Mouse (Mus musculus): ENCODE data around the gene Clybl. TPM values are rescaled to one million over a fixed set of nuclear protein-coding genes. Genes with fewer than 3 reads are reported as not detected.

Clybl gene
- polyA plus RNA-seq, 1 experiment from 2014 or later, result 22.1 TPM

DNA sequence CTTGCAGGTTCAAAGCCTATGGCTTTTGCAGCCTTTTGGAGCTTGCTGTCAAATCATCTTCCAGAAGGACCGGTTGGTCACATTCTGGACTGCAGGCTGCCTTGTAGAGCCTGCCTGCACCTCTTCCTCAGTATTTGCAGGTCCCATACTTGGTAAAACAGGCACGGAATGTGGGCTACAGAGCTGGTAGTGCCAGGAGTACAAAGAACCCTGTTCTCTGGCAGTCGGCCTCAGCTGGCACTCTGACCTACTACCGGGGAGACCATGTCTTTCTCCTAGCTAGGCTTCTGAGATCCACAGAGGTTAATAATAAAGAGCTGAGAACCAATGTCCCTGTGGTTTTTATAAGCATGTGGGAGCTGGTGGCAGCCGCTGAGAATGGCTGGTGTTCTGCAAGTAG is 8.4 kb downstream of the Clybl start:
- H3K4me2 ChIP-seq (ENCODE audit: low read depth, low read length), result no peak overlapping the region
- H3K27me3 ChIP-seq (ENCODE audit: control insufficient read depth, insufficient read depth, low read depth, low read length), result no peaks in the 10 kb centered on the region
- no peak for ATAC-seq (ENCODE audit: low read depth)
- H3K4me1 ChIP-seq (ENCODE audit: control insufficient read depth, low read depth, low read length), result no peaks in the 10 kb centered on the region; the same call in 1 of the 2 replicates
- H3K27ac ChIP-seq (ENCODE audit: low read length), result no peak overlapping the region
- H3K4me3 ChIP-seq (ENCODE audit: low read depth, low read length), result no peak overlapping the region
- no peaks in the 10 kb centered on the region for H3K36me3 ChIP-seq (ENCODE audit: control insufficient read depth, insufficient read depth)
- 68% methylated on average over 5 of the region's 5 CpGs for WGBS (ENCODE audit: insufficient replicate concordance)
- no peak overlapping the region for H3K9ac ChIP-seq (ENCODE audit: low read depth, low read length)
- H3K9me3 ChIP-seq (replicated peaks; ENCODE audit: control insufficient read depth, low read length), result no peaks in the 10 kb centered on the region

DNA sequence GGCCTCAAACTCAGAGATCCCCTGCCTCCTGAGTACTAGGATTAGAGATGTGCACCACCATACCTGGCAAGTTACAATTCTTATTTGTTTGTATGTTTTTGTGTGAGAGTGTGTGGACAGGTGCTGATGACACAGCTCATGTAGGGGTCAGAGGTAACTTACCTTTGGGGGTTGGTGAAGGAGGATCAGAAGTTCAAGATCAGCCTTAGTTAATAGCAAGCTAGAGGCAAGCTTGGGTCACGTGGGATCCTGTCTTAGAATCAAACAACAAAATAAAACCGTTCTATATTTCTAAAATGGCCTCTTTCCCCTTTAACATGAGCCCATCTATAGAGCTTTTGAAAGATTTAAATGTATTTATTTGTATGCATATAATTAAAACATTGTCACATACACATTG is 9.0 kb downstream of the Clybl start:
- Histone ChIP-seq H3K4me1 (ENCODE audit: control insufficient read depth, low read depth, low read length) (no peaks in the 10 kb centered on the region; the same call in 1 of the 2 replicates), H3K27me3 (ENCODE audit: control insufficient read depth, insufficient read depth, low read depth, low read length) (no peaks in the 10 kb centered on the region), H3K4me3 (ENCODE audit: low read depth, low read length) (no peak overlapping the region), H3K4me2 (ENCODE audit: low read depth, low read length) (no peak overlapping the region), H3K36me3 (ENCODE audit: control insufficient read depth, insufficient read depth) (no peaks in the 10 kb centered on the region), H3K9me3 (replicated peaks; ENCODE audit: control insufficient read depth, low read length) (no peaks in the 10 kb centered on the region), H3K9ac (ENCODE audit: low read depth, low read length) (no peak overlapping the region), H3K27ac (ENCODE audit: low read length) (no peak overlapping the region)
- ATAC-seq (ENCODE audit: low read depth), result no peak
- WGBS (ENCODE audit: insufficient replicate concordance), result 12% methylated on average over 2 of the region's 2 CpGs

DNA sequence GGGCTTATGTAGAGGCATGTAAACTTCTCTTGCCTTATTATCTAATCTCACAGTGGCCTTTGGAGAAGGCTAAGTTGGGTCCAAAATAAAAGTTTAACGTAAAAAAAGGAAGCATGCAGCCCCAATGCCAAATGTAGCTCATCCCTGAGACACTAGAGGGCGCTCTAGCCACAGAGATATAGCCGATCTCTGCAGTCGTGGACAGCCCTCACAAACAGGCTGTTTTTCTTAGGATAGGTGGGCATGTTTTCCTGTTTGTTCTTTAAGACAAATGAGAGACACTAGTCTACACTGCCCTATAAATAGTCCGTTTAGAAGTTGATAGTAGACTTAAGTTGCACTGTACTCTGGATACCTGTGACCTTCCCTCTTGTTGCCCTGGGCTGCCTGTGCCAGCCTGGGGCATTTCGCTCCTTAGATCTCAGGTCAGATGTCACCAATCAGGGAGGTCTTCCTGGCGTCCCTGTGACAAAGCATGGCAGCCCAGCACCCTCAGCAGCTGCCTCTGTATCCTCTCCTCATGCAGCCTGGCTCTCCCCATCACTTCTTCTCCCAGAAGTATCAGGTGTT is 9.5 kb downstream of the Clybl start:
- 0 out of 2 replicates have a peak, but pooled peaks have one; percentile 35 for ATAC-seq (ENCODE audit: low read depth)
- 12% methylated on average over 7 of the region's 7 CpGs for WGBS (ENCODE audit: insufficient replicate concordance)

DNA sequence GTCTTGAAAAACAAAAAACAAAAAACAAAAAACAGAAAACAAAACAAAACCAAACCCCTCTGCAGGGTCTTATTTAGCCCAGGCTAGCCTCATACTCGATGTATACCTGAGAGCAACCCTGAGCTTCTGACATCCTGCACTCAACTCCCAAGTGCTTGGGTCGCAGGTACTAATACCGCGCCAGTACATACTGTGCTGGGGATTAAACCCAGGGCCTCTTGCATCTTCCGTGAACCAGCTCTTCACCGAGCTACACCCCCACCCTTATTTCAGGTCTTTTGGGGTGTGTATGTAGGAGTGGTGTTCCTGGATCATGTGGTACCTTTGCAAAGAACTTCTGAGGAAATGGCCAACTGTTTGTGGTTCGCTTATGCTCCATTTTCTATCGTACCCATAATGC is 13.1 kb downstream of the Clybl start:
- H3K27ac ChIP-seq (ENCODE audit: low read length), result no peak overlapping the region
- no peak for ATAC-seq (ENCODE audit: low read depth)
- WGBS (ENCODE audit: insufficient replicate concordance), result 82% methylated on average over 8 of the region's 8 CpGs
- H3K36me3 ChIP-seq (ENCODE audit: control insufficient read depth, insufficient read depth), result no peaks in the 10 kb centered on the region
- no peak overlapping the region for H3K9ac ChIP-seq (ENCODE audit: low read depth, low read length)
- no peaks in the 10 kb centered on the region for H3K9me3 ChIP-seq (replicated peaks; ENCODE audit: control insufficient read depth, low read length)
- no peak overlapping the region for H3K4me3 ChIP-seq (ENCODE audit: low read depth, low read length)
- H3K4me1 ChIP-seq (ENCODE audit: control insufficient read depth, low read depth, low read length), result no peaks in the 10 kb centered on the region; the same call in 1 of the 2 replicates
- H3K27me3 ChIP-seq (ENCODE audit: control insufficient read depth, insufficient read depth, low read depth, low read length), result no peaks in the 10 kb centered on the region
- no peak overlapping the region for H3K4me2 ChIP-seq (ENCODE audit: low read depth, low read length)

More for the DNA sequence above, 9.5 kb downstream of the Clybl start:
- no peak overlapping the region for H3K4me2 ChIP-seq (ENCODE audit: low read depth, low read length)
- H3K4me1 ChIP-seq (ENCODE audit: control insufficient read depth, low read depth, low read length), result no peaks in the 10 kb centered on the region; the same call in 1 of the 2 replicates
- H3K27me3 ChIP-seq (ENCODE audit: control insufficient read depth, insufficient read depth, low read depth, low read length), result no peaks in the 10 kb centered on the region
- H3K27ac ChIP-seq (ENCODE audit: low read length), result no peak overlapping the region
- no peak overlapping the region for H3K9ac ChIP-seq (ENCODE audit: low read depth, low read length)
- H3K36me3 ChIP-seq (ENCODE audit: control insufficient read depth, insufficient read depth), result no peaks in the 10 kb centered on the region
- no peaks in the 10 kb centered on the region for H3K9me3 ChIP-seq (replicated peaks; ENCODE audit: control insufficient read depth, low read length)
- no peak overlapping the region for H3K4me3 ChIP-seq (ENCODE audit: low read depth, low read length)

DNA sequence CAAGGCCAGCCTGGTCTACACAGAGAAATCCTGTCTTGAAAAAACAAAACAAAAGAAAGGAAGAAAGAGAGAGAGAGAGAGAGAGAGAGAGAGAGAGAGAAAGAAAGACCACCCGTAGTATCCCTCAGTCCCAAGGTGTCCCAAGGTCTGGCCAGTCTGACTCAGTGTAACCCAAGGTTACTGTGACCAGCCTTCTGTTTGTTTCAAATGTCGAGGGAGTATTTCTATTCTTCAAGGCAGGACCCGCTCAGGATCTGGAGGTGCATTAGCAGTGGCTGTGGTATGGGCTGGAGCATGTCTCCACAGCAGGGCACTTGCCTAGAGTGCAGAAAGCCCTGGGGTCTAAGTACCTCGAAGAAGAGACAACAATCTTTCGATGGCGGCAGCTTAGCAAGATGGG is 15.3 kb downstream of the Clybl start:
- no peak for ATAC-seq (ENCODE audit: low read depth)
- WGBS (ENCODE audit: insufficient replicate concordance), result 75% methylated on average over 6 of the region's 6 CpGs

DNA sequence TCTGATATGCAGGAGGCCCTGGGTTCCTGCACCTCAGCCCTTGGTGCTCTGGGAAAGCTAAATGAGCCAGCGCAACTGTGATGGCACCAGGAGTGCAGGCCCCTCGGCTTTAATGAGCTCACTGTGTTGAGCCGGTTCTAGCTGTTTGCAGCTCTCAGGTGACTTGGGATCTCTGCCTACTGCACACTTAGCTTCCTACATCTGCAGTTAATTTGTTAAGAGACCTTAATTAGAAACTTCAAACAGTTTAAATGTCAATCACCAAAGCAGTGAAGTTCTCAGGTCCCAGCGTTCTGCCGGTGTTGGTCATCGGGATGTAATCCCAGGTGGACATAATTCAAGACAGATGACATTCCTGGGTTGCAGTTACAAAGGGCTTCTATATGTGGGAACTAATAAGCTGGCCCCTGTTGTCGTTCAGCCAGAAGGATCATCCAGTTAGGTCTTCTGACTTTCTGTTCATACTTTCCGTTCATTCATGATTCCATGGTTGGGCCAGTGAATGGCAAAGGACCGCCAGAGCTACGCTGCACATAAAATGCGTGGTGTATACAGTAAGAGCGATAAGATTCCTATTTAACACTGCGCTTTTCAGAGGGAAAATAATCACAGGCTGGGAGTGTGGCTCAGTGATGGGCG is 18.9 kb downstream of the Clybl start:
- H3K36me3 ChIP-seq (ENCODE audit: control insufficient read depth, insufficient read depth), result no peaks in the 10 kb centered on the region
- WGBS (ENCODE audit: insufficient replicate concordance), result 78% methylated on average over 14 of the region's 14 CpGs
- no peaks in the 10 kb centered on the region for H3K4me1 ChIP-seq (ENCODE audit: control insufficient read depth, low read depth, low read length)
- H3K4me2 ChIP-seq (ENCODE audit: low read depth, low read length), result no peak overlapping the region
- no peak overlapping the region for H3K27ac ChIP-seq (ENCODE audit: low read length)
- no peaks in the 10 kb centered on the region for H3K27me3 ChIP-seq (ENCODE audit: control insufficient read depth, insufficient read depth, low read depth, low read length)
- no peak overlapping the region for H3K9ac ChIP-seq (ENCODE audit: low read depth, low read length)
- H3K9me3 ChIP-seq (replicated peaks; ENCODE audit: control insufficient read depth, low read length), result no peaks in the 10 kb centered on the region
- ATAC-seq (ENCODE audit: low read depth), result no peak
- H3K4me3 ChIP-seq (ENCODE audit: low read depth, low read length), result no peak overlapping the region

More for the DNA sequence above, 15.3 kb downstream of the Clybl start:
- Histone ChIP-seq H3K4me2 (ENCODE audit: low read depth, low read length) (no peak overlapping the region), H3K36me3 (ENCODE audit: control insufficient read depth, insufficient read depth) (no peaks in the 10 kb centered on the region), H3K9me3 (replicated peaks; ENCODE audit: control insufficient read depth, low read length) (no peaks in the 10 kb centered on the region), H3K9ac (ENCODE audit: low read depth, low read length) (no peak overlapping the region), H3K27ac (ENCODE audit: low read length) (no peak overlapping the region), H3K27me3 (ENCODE audit: control insufficient read depth, insufficient read depth, low read depth, low read length) (no peaks in the 10 kb centered on the region), H3K4me3 (ENCODE audit: low read depth, low read length) (no peak overlapping the region), H3K4me1 (ENCODE audit: control insufficient read depth, low read depth, low read length) (no peaks in the 10 kb centered on the region)

DNA sequence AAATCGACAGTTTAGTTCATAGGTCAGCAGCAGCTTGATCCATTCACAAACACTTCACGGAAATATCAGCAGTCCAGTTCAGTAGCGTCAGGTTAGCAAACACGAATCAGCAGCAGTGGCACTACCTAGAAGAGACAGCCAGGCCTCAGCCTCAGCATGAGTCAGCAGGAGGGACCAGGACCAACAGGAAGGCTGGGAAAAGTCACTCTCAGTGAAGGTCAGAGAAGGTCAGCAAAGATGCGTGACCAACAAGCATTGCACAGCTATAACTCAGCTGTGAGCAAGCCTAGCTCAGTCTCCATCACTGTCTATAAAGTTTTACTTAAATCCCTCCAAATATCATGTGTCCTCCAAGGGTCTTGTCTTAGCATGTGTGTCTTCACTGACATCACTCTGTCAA is 27.7 kb downstream of the Clybl start:
- no peaks in the 10 kb centered on the region for H3K27me3 ChIP-seq (ENCODE audit: control insufficient read depth, insufficient read depth, low read depth, low read length)

DNA sequence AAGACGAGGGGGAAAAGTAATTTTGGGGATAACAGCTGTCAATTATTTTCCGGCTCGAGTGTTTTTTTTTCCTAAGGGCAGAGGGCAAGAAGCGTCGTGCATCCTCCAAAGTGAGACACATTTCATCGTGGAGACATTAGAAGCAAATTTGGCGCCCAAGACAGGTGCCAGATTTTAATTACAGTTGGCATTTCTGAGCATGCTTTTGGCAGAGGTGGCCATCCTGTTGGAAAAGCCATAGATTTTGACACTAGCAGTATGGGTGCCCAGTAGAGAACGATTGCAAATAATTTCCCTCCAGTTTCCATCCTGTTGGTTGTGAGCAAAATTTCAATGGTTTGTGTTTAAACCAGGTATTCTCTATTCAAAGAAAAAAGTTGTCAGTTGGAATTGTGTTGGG is 32.1 kb downstream of the Clybl start:
- Histone ChIP-seq H3K27ac (ENCODE audit: low read length) (no peak overlapping the region), H3K4me1 (ENCODE audit: control insufficient read depth, low read depth, low read length) (no peaks in the 10 kb centered on the region; the same call in 1 of the 2 replicates), H3K9ac (ENCODE audit: low read depth, low read length) (no peak overlapping the region), H3K9me3 (replicated peaks; ENCODE audit: control insufficient read depth, low read length) (no peaks in the 10 kb centered on the region), H3K4me3 (ENCODE audit: low read depth, low read length) (no peak overlapping the region), H3K27me3 (ENCODE audit: control insufficient read depth, insufficient read depth, low read depth, low read length) (no peaks in the 10 kb centered on the region), H3K36me3 (ENCODE audit: control insufficient read depth, insufficient read depth) (no peaks in the 10 kb centered on the region), H3K4me2 (ENCODE audit: low read depth, low read length) (no peak overlapping the region)
- ATAC-seq (ENCODE audit: low read depth), result no peak
- WGBS (ENCODE audit: insufficient replicate concordance), result 74% methylated on average over 8 of the region's 8 CpGs

More for the DNA sequence above, 27.7 kb downstream of the Clybl start:
- Histone ChIP-seq H3K27ac (ENCODE audit: low read length) (no peak overlapping the region), H3K4me1 (ENCODE audit: control insufficient read depth, low read depth, low read length) (no peaks in the 10 kb centered on the region), H3K36me3 (ENCODE audit: control insufficient read depth, insufficient read depth) (no peaks in the 10 kb centered on the region), H3K9me3 (replicated peaks; ENCODE audit: control insufficient read depth, low read length) (no peaks in the 10 kb centered on the region), H3K9ac (ENCODE audit: low read depth, low read length) (no peak overlapping the region), H3K4me3 (ENCODE audit: low read depth, low read length) (no peak overlapping the region), H3K4me2 (ENCODE audit: low read depth, low read length) (no peak overlapping the region)
- ATAC-seq (ENCODE audit: low read depth), result no peak
- 65% methylated on average over 5 of the region's 5 CpGs for WGBS (ENCODE audit: insufficient replicate concordance)

DNA sequence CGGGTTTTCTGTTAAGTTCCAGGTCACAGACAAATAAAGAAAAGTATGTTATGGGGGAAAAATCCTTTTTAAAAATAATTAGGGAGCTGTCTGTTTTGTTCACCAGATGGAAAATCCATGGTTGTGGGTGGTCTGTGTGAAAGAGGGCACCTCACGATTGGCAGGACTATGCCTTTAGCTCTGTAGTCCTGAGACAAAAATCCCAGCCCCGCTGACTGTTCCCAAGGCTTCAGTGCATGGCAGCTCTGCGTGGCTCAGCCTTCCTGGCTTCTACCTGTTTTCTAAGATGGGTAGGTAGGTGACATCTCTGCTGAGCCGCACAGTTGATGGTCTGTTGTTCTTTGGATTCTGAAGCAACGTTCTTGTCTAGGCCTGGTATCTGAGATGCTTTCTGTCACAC is 32.6 kb downstream of the Clybl start:
- ATAC-seq (ENCODE audit: low read depth), result no peak
- no peak overlapping the region for H3K9ac ChIP-seq (ENCODE audit: low read depth, low read length)
- no peaks in the 10 kb centered on the region; the same call in 1 of the 2 replicates for H3K4me1 ChIP-seq (ENCODE audit: control insufficient read depth, low read depth, low read length)
- no peak overlapping the region for H3K4me3 ChIP-seq (ENCODE audit: low read depth, low read length)
- H3K36me3 ChIP-seq (ENCODE audit: control insufficient read depth, insufficient read depth), result no peaks in the 10 kb centered on the region
- H3K4me2 ChIP-seq (ENCODE audit: low read depth, low read length), result no peak overlapping the region
- WGBS (ENCODE audit: insufficient replicate concordance), result 77% methylated on average over 6 of the region's 6 CpGs
- H3K27ac ChIP-seq (ENCODE audit: low read length), result no peak overlapping the region
- no peaks in the 10 kb centered on the region for H3K9me3 ChIP-seq (replicated peaks; ENCODE audit: control insufficient read depth, low read length)
- no peaks in the 10 kb centered on the region for H3K27me3 ChIP-seq (ENCODE audit: control insufficient read depth, insufficient read depth, low read depth, low read length)

Measured in liver, embryonic 16.5 days (tissue).